Mouse (Mus musculus) testis, adult 2 months (tissue): ENCODE measurements around the gene Olfr721-ps1. TPM values are rescaled to one million over a fixed set of nuclear protein-coding genes. Genes with fewer than 3 reads are reported as not detected.

Source experiments
- H3K27ac ChIP-seq: fragments of 200-500 bp; 2 replicates; pipeline ENCODE4 v1.5.1; 2012; ENCODE audit warnings: low read depth, low read length; ENCODE audit not compliant: control insufficient read depth, insufficient read depth
- H3K27me3 ChIP-seq: fragments of 200-500 bp; 2 replicates; pipeline ENCODE4 v1.6.1; 2012; ENCODE audit warnings: mild to moderate bottlenecking, low read length, moderate library complexity; ENCODE audit not compliant: control insufficient read depth, insufficient read depth
- H3K36me3 ChIP-seq: fragments of 200-500 bp; 2 replicates; pipeline ENCODE4 v1.6.1; 2012; ENCODE audit warnings: mild to moderate bottlenecking, low read length; ENCODE audit not compliant: control insufficient read depth, insufficient read depth
- H3K4me1 ChIP-seq: fragments of 200-500 bp; 2 replicates; pipeline ENCODE4 v1.6.1; 2012; ENCODE audit warnings: low read length; ENCODE audit not compliant: control insufficient read depth, insufficient read depth
- H3K4me3 ChIP-seq: fragments of 200-500 bp; 2 replicates; pipeline ENCODE4 v1.5.1; 2012; ENCODE audit warnings: low read depth, mild to moderate bottlenecking, low read length, moderate library complexity, mixed read lengths; ENCODE audit not compliant: control insufficient read depth
- CTCF ChIP-seq: fragments of 200-500 bp; IDR thresholded peaks from 2 replicates; pipeline ENCODE4 v1.5.1; 2012; ENCODE audit warnings: low read depth, mild to moderate bottlenecking, inconsistent platforms, low read length, moderate library complexity; ENCODE audit not compliant: control insufficient read depth, insufficient read depth, insufficient replicate concordance
- POLR2A ChIP-seq: fragments of 200-500 bp; IDR thresholded peaks from 2 replicates; pipeline ENCODE4 v1.6.1; 2012; ENCODE audit warnings: low read depth, mild to moderate bottlenecking, inconsistent platforms, low read length, moderate library complexity; ENCODE audit not compliant: control insufficient read depth
- polyA plus RNA-seq: library from polyadenylated mRNA; depleted of rRNA; stranded (reverse); fragments of >200 nt; gene quantifications from 2 replicates; pipeline ENCODE4 v1.2.3, GENCODE M21; 2012; rRNA removed

Olfr721-ps1 gene
- polyA plus RNA-seq, result not detected in 2 replicates

GRCm38 (mm10) chr14:14400998-14401397 lies at the start of gene Olfr721-ps1:
Olfr721-ps1 (plus strand) TSS chr14:14401298.
- TF ChIP-seq CTCF (no peak), POLR2A (no peak)
- Histone ChIP-seq H3K27ac (no peak within 1 kb of the TSS), H3K36me3 (no peaks in the 10 kb centered on the region), H3K4me1 (no peaks in the 10 kb centered on the region), H3K27me3 (no peaks in the 10 kb centered on the region), H3K4me3 (no peak within 1 kb of the TSS)

- TF ChIP-seq POLR2A, result no peak
- TF ChIP-seq CTCF, result no peak
- Histone ChIP-seq H3K27ac (no peak overlapping the region), H3K27me3 (no peaks in the 10 kb centered on the region), H3K4me1 (peaks cover 32% of the 10 kb centered on the region), H3K36me3 (no peaks in the 10 kb centered on the region), H3K4me3 (no peak overlapping the region)
These were observed 49.1 kb upstream of the Olfr721-ps1 start for GRCm38 (mm10) chr14:14351721-14352590.

GRCm38 (mm10) chr14:14352606-14353005 lies 48.5 kb upstream of the Olfr721-ps1 start:
- no peak for TF ChIP-seq POLR2A
- TF ChIP-seq CTCF, result no peak
- peaks cover 26% of the 10 kb centered on the region for H3K4me1 ChIP-seq
- no peak overlapping the region for H3K27ac ChIP-seq
- no peaks in the 10 kb centered on the region for H3K27me3 ChIP-seq
- no peak overlapping the region for H3K4me3 ChIP-seq
- H3K36me3 ChIP-seq, result no peaks in the 10 kb centered on the region

DNA sequence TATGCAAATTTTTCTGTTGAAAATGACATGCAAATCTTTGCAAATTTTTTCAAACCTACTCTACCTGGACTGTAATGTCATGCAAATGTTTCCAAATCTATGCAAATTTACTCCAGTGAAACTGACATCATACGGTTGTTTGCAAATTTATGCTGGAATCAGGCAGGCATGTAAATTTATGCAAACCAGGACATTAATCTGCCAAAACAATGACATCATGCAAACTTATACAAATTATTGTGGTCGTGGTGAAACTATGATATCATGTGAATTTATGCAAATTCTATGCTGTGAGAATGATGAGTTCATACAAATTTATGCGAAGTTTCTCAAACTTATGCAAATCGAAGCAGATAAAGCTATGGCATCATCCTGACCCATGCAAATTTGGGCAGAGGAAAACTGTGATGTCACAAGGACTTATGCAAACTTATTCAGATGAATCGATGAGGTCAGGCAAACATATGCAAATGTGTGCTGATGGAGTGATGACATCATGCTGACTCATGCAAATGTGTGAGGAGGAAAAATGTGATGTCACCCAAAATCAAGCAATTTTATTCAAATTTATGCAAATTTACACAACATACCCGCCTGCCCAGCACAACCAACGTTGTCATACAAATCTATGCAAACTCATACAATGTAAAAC lies 47.9 kb upstream of the Olfr721-ps1 start:
- no peak overlapping the region for H3K27ac ChIP-seq
- TF ChIP-seq POLR2A, result no peak
- no peaks in the 10 kb centered on the region for H3K27me3 ChIP-seq
- no peaks in the 10 kb centered on the region for H3K36me3 ChIP-seq
- peaks cover 21% of the 10 kb centered on the region for H3K4me1 ChIP-seq
- no peak overlapping the region for H3K4me3 ChIP-seq

DNA sequence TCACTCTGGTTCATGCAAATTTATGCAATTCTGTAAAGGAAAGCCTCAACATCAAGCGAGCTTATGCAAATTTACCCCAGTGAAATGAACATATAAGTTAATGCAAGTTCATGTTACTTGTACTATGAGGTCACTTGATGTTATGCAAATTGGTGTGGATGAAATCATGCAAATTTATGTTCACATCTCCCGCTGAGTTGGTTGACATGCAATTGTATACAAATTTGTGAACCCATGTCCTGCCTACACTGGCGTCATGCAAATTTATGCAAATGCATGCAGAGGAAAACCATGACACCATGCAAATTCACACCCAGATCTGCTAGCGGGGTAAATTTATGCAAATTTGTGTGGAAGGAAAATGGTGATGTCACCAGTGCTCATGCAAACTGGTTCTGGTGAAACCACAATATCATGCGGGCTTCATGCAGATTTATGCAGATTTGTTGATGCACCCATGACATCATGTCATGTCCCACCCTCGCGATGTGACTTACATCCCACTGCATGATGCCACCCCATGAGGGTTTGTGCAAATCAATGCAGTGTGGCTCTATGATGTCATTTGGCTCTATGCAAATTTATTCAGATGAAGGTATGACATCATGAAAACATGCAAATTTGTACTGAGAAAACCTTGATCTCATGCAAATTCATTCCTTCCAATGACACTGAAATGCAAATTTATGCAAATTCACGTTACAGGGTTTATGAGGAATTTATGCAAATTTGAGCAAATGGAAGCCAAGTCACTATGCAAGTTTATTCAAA lies 47.2 kb upstream of the Olfr721-ps1 start:
- no peak for TF ChIP-seq CTCF
- TF ChIP-seq POLR2A, result no peak
- Histone ChIP-seq H3K27ac (no peak overlapping the region), H3K36me3 (no peaks in the 10 kb centered on the region), H3K4me3 (no peak overlapping the region), H3K4me1 (peaks cover 16% of the 10 kb centered on the region), H3K27me3 (no peaks in the 10 kb centered on the region)

- no peak overlapping the region for H3K27ac ChIP-seq
- TF ChIP-seq CTCF (no peak), POLR2A (no peak)
- no peaks in the 10 kb centered on the region for H3K36me3 ChIP-seq
- no peak overlapping the region for H3K4me3 ChIP-seq
- peaks cover 14% of the 10 kb centered on the region for H3K4me1 ChIP-seq
- no peaks in the 10 kb centered on the region for H3K27me3 ChIP-seq
These were observed 46.4 kb upstream of the Olfr721-ps1 start for GRCm38 (mm10) chr14:14354511-14355359.

DNA sequence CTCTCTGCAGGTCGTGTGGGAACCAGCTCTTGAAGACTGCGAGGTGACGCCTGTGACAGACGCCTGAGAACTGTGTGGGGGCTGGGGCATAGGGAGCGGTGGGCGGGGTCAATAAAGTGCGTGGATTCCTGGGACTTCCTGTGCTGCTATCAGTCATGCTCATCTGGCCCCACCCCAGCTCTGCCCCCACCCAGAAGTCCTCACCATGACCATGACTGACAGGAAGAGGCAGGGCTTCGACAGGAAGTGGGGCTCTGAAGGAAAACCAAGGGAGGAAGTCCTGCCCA lies 45.8 kb upstream of the Olfr721-ps1 start:
- Histone ChIP-seq H3K36me3 (no peaks in the 10 kb centered on the region), H3K27me3 (no peaks in the 10 kb centered on the region), H3K27ac (no peak overlapping the region), H3K4me1 (peaks cover 8% of the 10 kb centered on the region), H3K4me3 (no peak overlapping the region)
- TF ChIP-seq CTCF, result no peak
- no peak for TF ChIP-seq POLR2A
